Mouse (Mus musculus): Measurements from ENCODE around the gene Bbc3. TPM values are rescaled to one million over a fixed set of nuclear protein-coding genes. Genes with fewer than 3 reads are reported as not detected.

The Bbc3 gene
- total RNA-seq, 1 experiment: 21.9 TPM

DNA sequence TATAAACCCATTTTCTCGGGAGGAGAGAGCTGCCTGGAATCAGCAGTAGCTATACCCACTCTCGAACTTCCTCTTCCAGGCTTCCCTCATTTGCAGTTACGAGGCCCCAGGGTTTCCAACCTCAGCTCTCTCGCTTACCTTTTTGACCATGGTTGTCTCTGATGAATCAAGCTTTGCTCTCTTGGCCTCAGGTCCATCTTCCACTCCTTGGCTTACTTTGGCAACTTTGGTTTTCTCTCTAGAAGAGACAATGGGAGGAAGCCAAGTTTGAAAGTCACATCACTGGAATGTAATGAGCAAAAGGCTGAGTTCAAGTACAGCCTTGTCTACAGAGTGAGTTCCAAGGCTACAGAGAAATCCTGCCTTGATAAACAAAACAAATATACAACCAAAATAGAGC, 58.5 kb downstream of the Bbc3 start:
- Histone ChIP-seq H3K4me1 (ENCODE audit: control insufficient read depth in 2 of 2, insufficient read depth in 2 of 2, low read length in 2 of 2, poor library complexity in 1 of 2) (peaks cover 12 to 19% of the 10 kb centered on the region in 2 experiments), H3K27ac (ENCODE audit: insufficient read depth, low read depth, low read length, poor library complexity, severe bottlenecking) (0 out of 2 replicates have a peak overlapping the region, but pooled peaks have one; percentile 38), H3K9ac (ENCODE audit: insufficient read depth, low read depth, low read length, poor library complexity, severe bottlenecking) (no peak overlapping the region), H3K9me3 (ENCODE audit: control insufficient read depth, insufficient read depth, low read depth, low read length) (no peaks in the 10 kb centered on the region), H3K36me3 (ENCODE audit: control insufficient read depth, insufficient read depth, low read length, poor library complexity, severe bottlenecking) (peaks cover 56% of the 10 kb centered on the region), H3K4me3 (ENCODE audit: insufficient read depth in 1 of 2, low read depth in 1 of 2, low read length in 2 of 2, poor library complexity in 1 of 2, severe bottlenecking in 1 of 2) (no peak overlapping the region)
- DNase-seq (ENCODE audit: low read depth, low spot score): no peak
- TF ChIP-seq CHD2 (IDR thresholded peaks at IDR 0.05; ENCODE audit: low read depth, low read length) (no peak), ZC3H11A (IDR thresholded peaks at IDR 0.05; ENCODE audit: borderline replicate concordance, low read depth, low read length) (no peak), ZNF384 (IDR thresholded peaks at IDR 0.05; ENCODE audit: low read depth, low read length) (no peak), HCFC1 (IDR thresholded peaks at IDR 0.05; ENCODE audit: borderline replicate concordance, insufficient read depth, low read length) (no peak), MAFK (IDR thresholded peaks at IDR 0.05; ENCODE audit: insufficient read depth, low read depth, low read length) (no peak)
- in situ Hi-C loops (cut with MboI; ENCODE audit: low sequenced_read_pairs in 2 of 2, unreplicated experiment in 2 of 2): no loop called here

Other genes starting within 250 kb of the Bbc3 start
- gene Zfp541, start 246.6 kb upstream of the Bbc3 start, total RNA-seq (2012; rRNA removed): 0.36 and 0.53 TPM in 2 replicates
- 99.5 and 103 TPM in 2 replicates for gene Napa, start 209.9 kb upstream of the Bbc3 start, total RNA-seq (2012; rRNA removed)
- gene Kptn, start 188.5 kb upstream of the Bbc3 start, total RNA-seq (2012; rRNA removed): 15.4 and 20.0 TPM in 2 replicates
- gene Slc8a2, start 178.6 kb upstream of the Bbc3 start, total RNA-seq (2012; rRNA removed): 3.1 and 7.8 TPM in 2 replicates
- 2.6 and 3.8 TPM in 2 replicates for gene Meis3, start 133.3 kb upstream of the Bbc3 start, total RNA-seq (2012; rRNA removed)
- gene Dhx34, start 86.4 kb upstream of the Bbc3 start, total RNA-seq (2012; rRNA removed): 8.6 and 11.0 TPM in 2 replicates
- gene C5ar2, start 64.2 kb upstream of the Bbc3 start, total RNA-seq (2012; rRNA removed): 0.05 and 0.13 TPM in 2 replicates
- not detected in 2 replicates for gene C5ar1, start 48.9 kb upstream of the Bbc3 start, total RNA-seq (2012; rRNA removed)
- 2.1 TPM in 2 replicates for gene Inafm1, start 34.8 kb upstream of the Bbc3 start, total RNA-seq (2012; rRNA removed)
- 53.9 and 70.3 TPM in 2 replicates for gene Ccdc9, start 21.6 kb upstream of the Bbc3 start, total RNA-seq (2012; rRNA removed)
- 163 and 213 TPM in 2 replicates for gene Sae1, start 79.4 kb downstream of the Bbc3 start, total RNA-seq (2012; rRNA removed)
- gene Zc3h4, start 92.5 kb downstream of the Bbc3 start, total RNA-seq (2012; rRNA removed): 43.7 and 43.9 TPM in 2 replicates
- 82.7 and 117 TPM in 2 replicates for gene Tmem160, start 144.4 kb downstream of the Bbc3 start, total RNA-seq (2012; rRNA removed)
- gene Npas1, start 169.3 kb downstream of the Bbc3 start, total RNA-seq (2012; rRNA removed): 0.22 and 0.48 TPM in 2 replicates

Measured in ES-E14 (cell line).